Mouse (Mus musculus) neural tube, embryonic 11.5 days (tissue): ENCODE measurements around the gene Rab7b. TPM values are rescaled to one million over a fixed set of nuclear protein-coding genes. Genes with fewer than 3 reads are reported as not detected.

Experiments
- ATAC-seq: fragments of 200-750 bp; cut with Nextera tagmentation; 2 replicates; pipeline ENCODE4 v1.8.0; 2017; ENCODE audit warnings: moderate number of reproducible peaks, mild to moderate bottlenecking, moderate TSS enrichment, moderate library complexity; ENCODE audit not compliant: insufficient read depth, low FRiP score, low TSS enrichment
- DNase-seq: peaks from one replicate; pipeline ENCODE4 v3.0.0-alpha.2; 2015; ENCODE audit warnings: low spot score
- H3K27ac ChIP-seq: fragments of 300-500 bp; sonication (generic); 2 replicates; pipeline ENCODE4 v1.5.1; 2014; ENCODE audit warnings: low read depth, mild to moderate bottlenecking, low read length
- H3K27me3 ChIP-seq: fragments of 300-500 bp; sonication (generic); 2 replicates; pipeline ENCODE4 v1.6.1; 2014; ENCODE audit warnings: mild to moderate bottlenecking, low read length, mixed read lengths; ENCODE audit not compliant: control insufficient read depth, insufficient read depth
- H3K36me3 ChIP-seq: fragments of 300-500 bp; sonication (generic); 2 replicates; pipeline ENCODE4 v1.6.1; 2014; ENCODE audit warnings: mild to moderate bottlenecking, low read length, moderate library complexity, mixed read lengths; ENCODE audit not compliant: control insufficient read depth, insufficient read depth
- H3K4me1 ChIP-seq: fragments of 300-500 bp; sonication (generic); 2 replicates; pipeline ENCODE4 v1.6.1; 2014; ENCODE audit warnings: low read length, mixed read lengths; ENCODE audit not compliant: control insufficient read depth, insufficient read depth
- H3K4me2 ChIP-seq: fragments of 300-500 bp; sonication (generic); 2 replicates; pipeline ENCODE4 v1.6.1; 2014; ENCODE audit warnings: low read depth, mild to moderate bottlenecking, moderate library complexity
- H3K4me3 ChIP-seq: fragments of 300-500 bp; sonication (generic); 2 replicates; pipeline ENCODE4 v1.5.1; 2014; ENCODE audit warnings: low read depth, low read length
- H3K9ac ChIP-seq: fragments of 300-500 bp; sonication (generic); 2 replicates; pipeline ENCODE4 v1.6.1; 2014; ENCODE audit warnings: mild to moderate bottlenecking, low read length
- H3K9me3 ChIP-seq: fragments of 300-500 bp; sonication (generic); 2 replicates; pipeline ENCODE4 v1.6.1; 2016; ENCODE audit warnings: low read length; ENCODE audit not compliant: control insufficient read depth
- WGBS: fragments of 180-500 bp; shearing (Covaris S2); extraction: QIAGEN DNeasy Blood & Tissue Kit; methylation state at CpG from one replicate; pipeline ENCODE4 v1.1.7; 2014; 5-methylcytosine and 5-hydroxymethylcytosine counted together
- polyA plus RNA-seq: library from polyadenylated mRNA; unstranded; fragments of >200 nt; fragmentation: Nextera tagmentation; extraction: Ambion mirVana; gene quantifications from 2 replicates; pipeline ENCODE4 v1.2.1, GENCODE M21; 2014

Gene Rab7b
- polyA plus RNA-seq, 1 experiment from 2014 or later: 0.62 TPM

DNA sequence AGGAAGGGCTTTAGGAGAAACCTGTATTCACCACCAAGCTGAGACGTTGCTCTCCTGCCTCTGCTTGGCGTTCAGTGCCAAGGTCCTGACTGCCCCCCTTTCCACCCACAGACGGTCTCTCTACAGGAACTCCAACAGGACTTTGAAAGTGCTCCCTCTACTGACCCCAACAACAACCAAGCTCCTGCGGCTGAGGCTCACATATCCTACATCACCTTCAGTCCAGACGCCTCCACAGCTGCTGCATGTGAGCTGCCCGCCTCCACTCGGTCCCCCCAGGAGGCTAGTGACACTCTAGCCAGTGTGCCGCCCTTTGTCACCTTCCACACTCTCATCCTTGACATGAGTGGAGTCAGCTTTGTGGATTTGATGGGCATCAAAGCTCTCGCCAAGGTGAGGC is 75.2 kb downstream of the Rab7b start:
- no peaks in the 10 kb centered on the region for H3K4me1 ChIP-seq
- H3K4me2 ChIP-seq: no peak overlapping the region
- no peaks in the 10 kb centered on the region for H3K9me3 ChIP-seq
- H3K27me3 ChIP-seq: no peaks in the 10 kb centered on the region
- H3K9ac ChIP-seq: no peak overlapping the region
- WGBS: 48% methylated on average over 9 of the region's 9 CpGs
- ATAC-seq (no peak), DNase-seq (no peak)
- no peak overlapping the region for H3K4me3 ChIP-seq
- H3K36me3 ChIP-seq: no peaks in the 10 kb centered on the region
- no peak overlapping the region for H3K27ac ChIP-seq

GRCm38 (mm10) chr1:131764581-131765338 is 76.3 kb downstream of the Rab7b start:
- ATAC-seq (no peak), DNase-seq (no peak)
- Histone ChIP-seq H3K4me2 (no peak overlapping the region), H3K9me3 (no peaks in the 10 kb centered on the region), H3K9ac (no peak overlapping the region), H3K36me3 (no peaks in the 10 kb centered on the region), H3K27me3 (no peaks in the 10 kb centered on the region), H3K4me3 (no peak overlapping the region), H3K4me1 (no peaks in the 10 kb centered on the region), H3K27ac (no peak overlapping the region)
- 66% methylated on average over 8 of the region's 8 CpGs for WGBS

Other genes starting within 250 kb of the Rab7b start
- gene Srgap2, start 161.3 kb upstream of the Rab7b start, polyA plus RNA-seq: 15.2 and 15.8 TPM in 2 replicates
- gene Fam72a, start 160.8 kb upstream of the Rab7b start, polyA plus RNA-seq: 2.7 and 3.0 TPM in 2 replicates
- not detected in 2 replicates for gene Avpr1b, start 89.5 kb upstream of the Rab7b start, polyA plus RNA-seq
- 0.18 and 0.49 TPM in 2 replicates for gene Ctse, start 50.4 kb upstream of the Rab7b start, polyA plus RNA-seq
- not detected in 2 replicates for gene Slc26a9, start 55.3 kb downstream of the Rab7b start, polyA plus RNA-seq
- gene Pm20d1, start 108.7 kb downstream of the Rab7b start, polyA plus RNA-seq: 0.72 and 2.3 TPM in 2 replicates
- gene Slc41a1, start 138.8 kb downstream of the Rab7b start, polyA plus RNA-seq: 9.3 and 10.2 TPM in 2 replicates
- 10.3 and 10.4 TPM in 2 replicates for gene Rab29, start 178.5 kb downstream of the Rab7b start, polyA plus RNA-seq
- 50.6 and 54.6 TPM in 2 replicates for gene Nucks1, start 221.8 kb downstream of the Rab7b start, polyA plus RNA-seq